8 mouse cellular contexts compared by ENCODE assay signal in the genomic region with DNA sequence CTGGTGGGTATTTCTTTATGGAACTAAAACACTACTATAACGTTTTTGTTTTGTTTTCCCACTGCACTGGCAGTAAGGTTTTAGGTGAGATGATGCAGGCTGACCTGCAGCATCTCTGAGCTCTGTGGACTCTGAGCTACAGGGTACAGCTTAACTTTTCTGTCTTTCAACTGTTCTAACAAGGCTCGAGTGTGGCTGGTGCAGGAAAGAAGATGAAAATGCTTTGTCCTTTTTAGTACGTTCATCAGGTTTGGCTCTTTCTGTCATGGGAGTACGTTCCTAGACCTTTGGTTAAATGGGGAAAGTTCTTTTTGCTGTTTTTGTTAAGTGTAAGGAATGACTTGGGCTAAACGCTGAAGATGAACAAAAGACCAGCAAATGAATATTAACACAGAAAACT. TPM values are rescaled to one million over a fixed set of nuclear protein-coding genes. Genes with fewer than 3 reads are reported as not detected.
A peak's percentile ranks its signal among the peaks of the same experiment; 100 is the strongest.
DNase-seq lines count a peak whose midpoint lies in the region; ATAC-seq and TF ChIP-seq lines count a peak whose summit lies in the region.

No protein-coding gene starts in this region.

- no peaks in the 10 kb centered on the region for H3K27me3 ChIP-seq in lung, postnatal 0 days (replicated peaks; ENCODE audit: insufficient read depth, low read length)
- H3K27me3 ChIP-seq in limb, embryonic 13.5 days: no peaks in the 10 kb centered on the region
- H3K27me3 ChIP-seq in stomach, embryonic 16.5 days (ENCODE audit: control insufficient read depth, insufficient read depth, low read length): no peaks in the 10 kb centered on the region

- no peak for ATAC-seq in lung, postnatal 0 days
- ATAC-seq in limb, embryonic 13.5 days (ENCODE audit: low FRiP score, low read depth): no peak
- no peak for ATAC-seq in stomach, embryonic 16.5 days (ENCODE audit: insufficient read depth, low FRiP score)

- no peaks in the 10 kb centered on the region for H3K9me3 ChIP-seq in lung, postnatal 0 days (ENCODE audit: low read length)
- no peaks in the 10 kb centered on the region for H3K9me3 ChIP-seq in limb, embryonic 13.5 days
- no peaks in the 10 kb centered on the region for H3K9me3 ChIP-seq in stomach, embryonic 16.5 days (replicated peaks; ENCODE audit: control insufficient read depth, low read length)

- peak overlapping the region; percentile 53; the same call in 1 of the 2 replicates for H3K4me2 ChIP-seq in lung, postnatal 0 days (replicated peaks; ENCODE audit: low read depth, low read length)
- peak overlapping the region; percentile 67 for H3K4me2 ChIP-seq in limb, embryonic 13.5 days (replicated peaks)
- peak overlapping the region; percentile 69 for H3K4me2 ChIP-seq in stomach, embryonic 16.5 days (ENCODE audit: low read depth, low read length)

- 60% methylated on average over 5 of the region's 5 CpGs for WGBS in lung, postnatal 0 days
- 22% methylated on average over 5 of the region's 5 CpGs for WGBS in limb, embryonic 13.5 days
- WGBS in stomach, embryonic 16.5 days: 57% methylated on average over 5 of the region's 5 CpGs

- DNase-seq in embryo, embryonic 10.5 days (ENCODE audit: low spot score): peak; percentile 35
- DNase-seq in embryo, embryonic 10 days (ENCODE audit: low spot score): no peak
- DNase-seq in lung, postnatal 0 days (ENCODE audit: low spot score): no peak
- DNase-seq in lung, postnatal 10 days: no peak
- DNase-seq in layer of hippocampus, postnatal 25 days (ENCODE audit: extremely low spot score in 1 of 2, low spot score in 1 of 2): no peak
- no peak for DNase-seq in c-Kit-positive CD71-positive TER-119-positive erythroid progenitor cells, embryonic 14.5 days (ENCODE audit: low spot score)

- TF ChIP-seq EP300 in lung, postnatal 0 days (IDR thresholded peaks at IDR 0.05): no peak

- no peak for TF ChIP-seq CTCF in lung, postnatal 0 days (IDR thresholded peaks at IDR 0.05)

- no peak overlapping the region for H3K9ac ChIP-seq in lung, postnatal 0 days (replicated peaks; ENCODE audit: low read depth)
- peak overlapping the region; percentile 73 for H3K9ac ChIP-seq in limb, embryonic 13.5 days
- H3K9ac ChIP-seq in stomach, embryonic 16.5 days (ENCODE audit: low read length): no peak overlapping the region

- H3K4me1 ChIP-seq in lung, postnatal 0 days (ENCODE audit: insufficient read depth, low read depth, low read length): no peaks in the 10 kb centered on the region
- peaks cover 35% of the 10 kb centered on the region for H3K4me1 ChIP-seq in limb, embryonic 13.5 days
- H3K4me1 ChIP-seq in stomach, embryonic 16.5 days (ENCODE audit: control insufficient read depth, insufficient read depth, low read length): no peaks in the 10 kb centered on the region

- H3K4me3 ChIP-seq in lung, postnatal 0 days (ENCODE audit: low read depth, low read length): no peak overlapping the region
- peak overlapping the region; percentile 56 for H3K4me3 ChIP-seq in limb, embryonic 13.5 days
- H3K4me3 ChIP-seq in stomach, embryonic 16.5 days (replicated peaks; ENCODE audit: low read length): peak overlapping the region; percentile 25

- no peaks in the 10 kb centered on the region for H3K36me3 ChIP-seq in lung, postnatal 0 days (ENCODE audit: insufficient read depth, low read length)
- peaks cover 2% of the 10 kb centered on the region; the same call in 1 of the 2 replicates for H3K36me3 ChIP-seq in limb, embryonic 13.5 days
- H3K36me3 ChIP-seq in stomach, embryonic 16.5 days (ENCODE audit: control insufficient read depth, insufficient read depth, low read length): no peaks in the 10 kb centered on the region

- H3K27ac ChIP-seq in lung, postnatal 0 days (ENCODE audit: low read length): no peak overlapping the region
- H3K27ac ChIP-seq in limb, embryonic 13.5 days: peak overlapping the region; percentile 65
- H3K27ac ChIP-seq in stomach, embryonic 16.5 days (ENCODE audit: low read length): no peak overlapping the region

RNA-seq across cellular contexts. Expression of a gene that starts 0.7 kb away (rescaled TPM):
- polyA plus RNA-seq in lung, postnatal 0 days (2015; fragmentation: Nextera tagmentation; extraction: Ambion mirVana): 1.6 and 1.9 TPM in 2 replicates
- polyA plus RNA-seq in limb, embryonic 13.5 days (2015; fragmentation: Nextera tagmentation; extraction: Ambion mirVana): 58.8 and 60.4 TPM in 2 replicates
- 4.2 and 4.8 TPM in 2 replicates for polyA plus RNA-seq in stomach, embryonic 16.5 days (2015; fragmentation: Nextera tagmentation; extraction: Ambion mirVana)
- total RNA-seq in layer of hippocampus, postnatal 25 days (2021): 1 to 10 TPM; 4.2 to 6.6 TPM

RNA-seq across cellular contexts. Expression of a gene that starts 34.1 kb away (rescaled TPM):
- polyA plus RNA-seq in lung, postnatal 0 days (2015; fragmentation: Nextera tagmentation; extraction: Ambion mirVana): 14.4 and 17.5 TPM in 2 replicates
- 39.9 and 42.4 TPM in 2 replicates for polyA plus RNA-seq in limb, embryonic 13.5 days (2015; fragmentation: Nextera tagmentation; extraction: Ambion mirVana)
- polyA plus RNA-seq in stomach, embryonic 16.5 days (2015; fragmentation: Nextera tagmentation; extraction: Ambion mirVana): 16.1 and 17.3 TPM in 2 replicates
- 10 to 100 TPM; 24.5 to 27.4 TPM for total RNA-seq in layer of hippocampus, postnatal 25 days (2021)

Comparison
In these comparisons a context has a peak if more than half of its experiments do, and no peak if none do; other contexts are left out.
1. RNA of a gene that starts 0.7 kb away (polyA plus RNA-seq): 58.8 to 60.4 TPM in limb, embryonic 13.5 days; 4.2 to 4.8 TPM in stomach, embryonic 16.5 days and 1.6 to 1.9 TPM in lung, postnatal 0 days; every median in the first group is over 10 times any median in the second.
2. Peak in every context shown above with its lines, with median percentiles within 50 percentile points of each other: H3K4me2 ChIP-seq.